26 mouse cellular contexts compared by ENCODE assay signal in genomic region chr16:16500926-16501325, GRCm38 (mm10).
"Had no signal": no experiment of that assay in that cellular context is flagged by ENCODE, and none has a peak within 500 bp of the region (broad histone marks: within the 10 kb centered on the region; RNA-seq: fewer than 3 reads in every experiment).

No protein-coding gene starts in this region.

- DNase-seq: gastrocnemius, postnatal 14 days; gastrocnemius, postnatal 36 days; heart, adult 11 months; heart, adult 2 months; heart, postnatal 14 days; heart, postnatal 4 days; kidney, postnatal 14 days; liver; liver, embryonic 13.5 days; liver, postnatal 0 days had no signal

- H3K9ac ChIP-seq: heart, embryonic 13.5 days; heart, embryonic 15.5 days; hindbrain, embryonic 12.5 days; hindbrain, embryonic 14.5 days; kidney, embryonic 15.5 days; limb, embryonic 12.5 days; liver, embryonic 13.5 days; liver, embryonic 15.5 days; liver, postnatal 0 days had no signal

- H3K9me3 ChIP-seq: heart, embryonic 13.5 days; heart, embryonic 15.5 days; hindbrain, embryonic 10.5 days; hindbrain, embryonic 12.5 days; kidney, embryonic 15.5 days; limb, embryonic 10.5 days; limb, embryonic 12.5 days; liver, embryonic 13.5 days; liver, embryonic 15.5 days had no signal

- H3K36me3 ChIP-seq: kidney, embryonic 15.5 days; limb, embryonic 10.5 days; liver, embryonic 13.5 days; liver, embryonic 15.5 days had no signal

- H3K4me1 ChIP-seq: hindbrain, embryonic 10.5 days; hindbrain, embryonic 12.5 days; kidney, embryonic 15.5 days; limb, embryonic 10.5 days; limb, embryonic 12.5 days; liver, embryonic 15.5 days had no signal

- H3K27ac ChIP-seq: heart, adult 2 months; heart, embryonic 13.5 days; heart, embryonic 15.5 days; hindbrain, embryonic 10.5 days; hindbrain, embryonic 12.5 days; hindbrain, embryonic 14.5 days; kidney, embryonic 15.5 days; kidney, postnatal 0 days; layer of hippocampus, adult 2 months; left cerebral cortex, adult 2 months; limb, embryonic 10.5 days; limb, embryonic 12.5 days; liver, embryonic 13.5 days; liver, embryonic 15.5 days had no signal

- H3K27me3 ChIP-seq: heart, embryonic 13.5 days; heart, embryonic 15.5 days; hindbrain, embryonic 12.5 days; kidney, embryonic 15.5 days; limb, embryonic 12.5 days; liver, embryonic 13.5 days; liver, embryonic 15.5 days had no signal

- ATAC-seq: hindbrain, embryonic 16.5 days; inflammation-experienced regulatory T-cells, adult 6 months; liver, postnatal 0 days had no signal

- H3K4me3 ChIP-seq: heart, adult 2 months; heart, embryonic 13.5 days; heart, embryonic 15.5 days; hindbrain, embryonic 10.5 days; hindbrain, embryonic 12.5 days; kidney, embryonic 15.5 days; layer of hippocampus, adult 2 months; left cerebral cortex, adult 2 months; limb, embryonic 10.5 days; limb, embryonic 12.5 days; liver, embryonic 13.5 days; liver, embryonic 15.5 days had no signal

- H3K4me2 ChIP-seq: heart, embryonic 11.5 days; heart, embryonic 13.5 days; heart, embryonic 15.5 days; hindbrain, embryonic 12.5 days; hindbrain, embryonic 14.5 days; kidney, embryonic 15.5 days; limb, embryonic 12.5 days; liver, embryonic 11.5 days; liver, embryonic 13.5 days; liver, embryonic 15.5 days had no signal
